Mouse (Mus musculus) gastrocnemius, postnatal 25 days (tissue): ENCODE data around the gene Snhg11. TPM values are rescaled to one million over a fixed set of nuclear protein-coding genes. Genes with fewer than 3 reads are reported as not detected.

ENCODE experiments used
- DNase-seq: peaks from one replicate; pipeline ENCODE4 v3.0.0; 2022
- long read RNA-seq, 2 experiments: library from polyadenylated mRNA; stranded (forward); transcript quantifications; one replicate each; pipeline ENCODE4 v2.0.0; 2021
- total RNA-seq, 2 experiments: library from RNA; stranded (reverse); gene quantifications; 1 replicate in 1 of 2; 2 replicates in 1 of 2; pipeline ENCODE4 v1.2.3; 2021

The Snhg11 gene
- total RNA-seq: under 1 TPM in 1 of 2 experiments, not detected in 1; 0.11 TPM
- long read RNA-seq, experiment 1: 0 reads
- long read RNA-seq, experiment 2: 0 reads

- DNase-seq: no peak
Measured at GRCm38 (mm10) chr2:158375443-158376122, at the start of gene Snhg11. Gene Snhg11 (plus strand): TSS chr2:158375638.

DNA sequence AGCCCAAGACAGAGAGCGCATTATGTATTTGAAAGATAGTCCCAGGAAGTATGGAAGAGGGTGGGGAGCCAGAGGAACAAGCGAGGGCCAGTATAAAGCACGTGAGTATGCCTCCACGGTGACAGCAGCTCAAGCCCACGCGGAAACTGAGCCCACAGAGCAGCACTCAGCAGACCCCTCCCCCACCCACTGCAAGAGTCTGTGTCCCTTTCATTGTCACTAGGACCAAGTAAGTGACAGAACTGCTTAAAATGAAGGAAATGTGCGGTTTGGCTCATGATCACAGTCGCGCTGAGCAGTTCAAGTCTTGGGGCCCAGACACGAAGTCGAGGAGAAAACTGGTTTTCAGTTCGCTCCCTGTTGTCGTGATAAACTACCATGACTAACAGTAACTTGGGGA is 41.1 kb upstream of the Snhg11 start:
- no peak for DNase-seq

GRCm38 (mm10) chr2:158337698-158338097 is 37.7 kb upstream of the Snhg11 start:
- no peak for DNase-seq

DNA sequence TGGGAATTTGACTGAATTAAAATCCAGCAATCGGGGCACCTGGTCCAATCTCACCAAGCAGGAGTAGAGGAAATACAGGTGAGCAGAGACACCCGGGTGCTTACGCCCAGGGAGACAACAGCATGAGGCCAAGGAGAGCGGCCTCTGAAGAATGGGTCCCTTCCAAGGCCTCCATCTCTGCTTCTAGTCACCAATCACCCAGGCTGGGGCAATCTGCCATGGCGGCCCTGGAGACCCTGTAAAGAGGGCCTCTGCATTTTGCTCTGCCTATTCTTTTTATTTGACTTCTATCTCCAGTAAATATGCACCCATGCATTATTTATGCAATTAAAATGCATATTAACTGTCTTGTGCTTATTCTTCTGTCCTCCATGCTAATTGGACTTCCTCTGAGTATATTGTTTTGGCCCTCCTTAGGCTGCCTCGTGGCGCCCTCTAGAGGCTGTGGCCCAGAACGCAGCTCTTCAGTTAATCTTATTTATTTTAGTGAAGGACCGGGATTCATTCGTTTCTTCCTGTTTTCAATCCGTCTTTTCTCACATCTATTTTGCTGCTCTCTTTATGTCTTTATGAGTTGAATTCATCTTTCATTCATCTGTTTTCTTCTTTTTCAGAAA is 35.4 kb upstream of the Snhg11 start:
- DNase-seq: no peak

GRCm38 (mm10) chr2:158341324-158341723 is 34.1 kb upstream of the Snhg11 start:
- no peak for DNase-seq

GRCm38 (mm10) chr2:158343495-158343894 is 31.9 kb upstream of the Snhg11 start:
- DNase-seq: no peak

- DNase-seq: no peak
Measured at GRCm38 (mm10) chr2:158346467-158346866, 29.0 kb upstream of the Snhg11 start.

GRCm38 (mm10) chr2:158347868-158348267 is 27.6 kb upstream of the Snhg11 start:
- DNase-seq: peak; percentile 18

DNA sequence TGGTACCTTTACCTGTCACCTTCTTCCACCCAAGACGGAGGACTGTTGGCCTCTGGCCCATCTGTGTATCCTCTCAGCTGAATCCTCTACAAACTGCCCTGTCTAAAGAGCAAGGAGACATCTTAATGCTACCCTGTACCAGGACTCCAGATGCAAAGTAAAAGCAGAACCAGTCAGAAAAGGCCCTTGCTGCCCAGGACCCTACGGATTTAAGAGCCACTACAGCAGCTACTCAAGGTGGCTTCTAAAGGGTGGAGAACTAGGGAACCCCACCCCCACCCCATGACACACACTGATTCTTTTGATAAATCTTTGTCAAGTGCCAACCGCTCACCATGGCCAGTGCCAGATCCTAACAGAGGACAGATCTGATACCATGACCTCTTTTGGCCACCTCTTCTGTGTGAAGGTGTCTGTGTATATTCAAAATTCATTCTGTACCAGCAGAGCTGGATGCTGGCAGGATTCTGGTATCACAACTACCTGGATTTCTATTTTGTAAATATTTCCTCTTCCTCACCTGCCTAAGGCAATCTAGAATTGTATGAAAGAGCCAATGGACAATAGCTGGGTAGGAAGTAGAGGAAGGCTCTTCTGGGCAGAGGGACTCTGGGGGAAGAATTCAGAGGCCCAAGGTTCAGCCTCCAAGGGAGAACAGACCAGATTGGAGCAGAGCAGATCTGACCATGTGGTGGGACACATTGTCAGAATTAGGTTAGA is 22.5 kb upstream of the Snhg11 start:
- DNase-seq: no peak

DNA sequence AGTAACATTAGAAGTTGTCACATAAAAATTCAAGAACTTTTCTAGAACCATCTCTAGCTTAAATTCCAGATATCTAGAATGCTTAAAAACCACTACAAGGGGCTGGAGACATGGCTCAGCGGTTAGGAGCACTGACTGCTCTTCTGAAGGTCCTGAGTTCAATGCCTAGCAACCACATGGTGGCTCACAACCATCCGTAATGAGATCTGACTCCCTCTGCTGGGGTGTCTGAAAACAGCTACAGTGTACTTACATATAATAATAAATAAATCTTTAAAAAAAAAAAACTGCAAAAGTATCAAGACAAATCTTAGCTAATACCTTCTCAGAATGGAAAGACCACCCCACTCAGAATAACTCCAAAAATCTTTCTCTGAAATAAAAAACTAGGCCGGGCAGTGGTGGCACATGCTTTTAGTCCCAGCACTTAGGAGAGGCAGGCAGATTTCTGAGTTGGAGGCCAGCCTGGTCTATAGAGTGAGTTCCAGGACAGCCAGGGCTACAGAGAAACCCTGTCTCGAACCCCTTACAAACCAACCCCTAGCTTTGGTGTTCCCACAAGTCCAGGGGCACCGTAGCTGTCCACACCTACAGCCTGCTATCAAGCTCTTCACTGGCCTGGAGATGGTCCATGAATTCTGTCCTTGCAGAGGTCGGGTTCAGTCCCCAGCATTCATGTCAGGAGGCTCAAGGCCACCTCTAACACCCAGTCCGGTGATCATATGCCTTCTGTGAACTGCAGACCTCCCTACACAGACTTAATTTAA is 20.9 kb upstream of the Snhg11 start:
- no peak for DNase-seq

DNA sequence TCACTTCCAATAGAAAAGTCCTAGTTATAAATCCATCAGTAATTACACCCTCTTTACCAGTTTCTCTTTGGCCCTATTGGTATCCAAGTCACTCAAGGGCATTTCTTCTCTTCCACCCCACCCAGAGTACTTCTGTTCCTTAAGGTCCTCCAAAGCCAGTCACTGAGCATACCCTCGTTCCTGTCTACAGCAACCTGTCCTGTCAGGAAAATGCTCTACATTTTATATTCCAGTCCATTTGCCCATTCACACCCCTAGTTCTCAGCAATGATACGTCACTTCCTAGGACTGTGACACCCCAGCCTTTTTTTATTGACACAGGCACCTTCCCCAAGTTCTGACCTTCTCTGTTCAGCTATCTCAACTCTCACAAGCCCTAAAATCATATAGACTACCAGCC is 20.2 kb upstream of the Snhg11 start:
- DNase-seq: no peak

DNA sequence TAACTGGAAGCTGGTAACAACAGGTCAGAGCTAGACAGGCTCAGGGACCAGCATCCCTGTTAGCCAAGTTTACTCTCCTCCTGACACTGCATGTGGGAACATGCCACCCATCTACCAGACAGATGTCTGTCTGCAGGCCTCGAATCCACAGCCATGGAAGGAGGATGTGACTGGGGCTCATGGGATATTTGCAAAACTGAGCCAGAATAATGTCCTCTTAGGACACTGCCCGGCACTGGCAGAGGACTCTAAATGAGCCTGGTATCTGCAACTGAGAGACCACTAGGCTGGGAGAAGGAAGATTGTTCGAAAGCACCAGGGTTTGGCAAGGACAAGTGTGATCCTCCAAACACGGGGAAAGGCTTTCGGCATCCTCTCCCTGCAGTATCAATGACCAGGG is 19.3 kb upstream of the Snhg11 start:
- DNase-seq: no peak

DNA sequence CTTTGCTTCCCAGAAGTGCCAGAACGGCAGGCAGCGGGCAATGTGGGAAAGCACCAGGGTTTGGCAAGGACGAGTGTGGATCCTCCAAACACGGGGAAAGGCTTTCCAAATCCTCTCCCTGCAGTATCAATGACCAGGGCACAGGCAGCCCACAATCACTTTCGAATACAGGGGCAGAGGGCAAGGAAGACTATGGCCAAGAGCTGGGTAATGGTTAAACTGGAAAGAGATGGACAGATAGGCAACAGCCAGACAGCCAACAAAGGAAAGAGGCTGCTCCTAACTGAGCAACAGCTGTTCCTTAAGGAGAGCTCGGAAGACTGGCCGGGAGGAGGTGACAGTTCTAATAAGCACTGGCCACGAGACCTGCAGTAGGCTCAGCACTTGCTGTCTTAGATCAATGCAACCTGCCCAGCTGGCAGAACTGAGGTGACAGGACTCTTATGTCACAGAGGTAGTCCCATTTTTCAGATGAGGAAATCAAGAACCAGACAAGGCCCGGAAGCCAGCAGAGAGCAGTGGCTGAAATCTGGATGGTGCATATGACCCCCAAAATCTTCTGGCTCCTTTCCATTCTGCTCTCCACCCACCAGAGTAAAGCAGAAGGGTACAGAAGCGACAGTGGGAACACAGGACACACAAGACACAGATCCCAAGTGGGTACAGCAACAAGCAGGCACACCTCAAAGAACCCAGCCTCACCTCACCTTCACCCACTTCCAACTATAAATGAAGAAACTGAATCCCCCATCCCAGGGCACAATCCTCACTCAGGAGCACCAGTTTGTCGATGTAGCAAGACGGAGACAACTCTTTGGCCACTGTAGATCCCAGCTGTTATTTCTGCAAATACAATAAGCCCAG is 15.4 kb upstream of the Snhg11 start:
- DNase-seq: no peak

DNA sequence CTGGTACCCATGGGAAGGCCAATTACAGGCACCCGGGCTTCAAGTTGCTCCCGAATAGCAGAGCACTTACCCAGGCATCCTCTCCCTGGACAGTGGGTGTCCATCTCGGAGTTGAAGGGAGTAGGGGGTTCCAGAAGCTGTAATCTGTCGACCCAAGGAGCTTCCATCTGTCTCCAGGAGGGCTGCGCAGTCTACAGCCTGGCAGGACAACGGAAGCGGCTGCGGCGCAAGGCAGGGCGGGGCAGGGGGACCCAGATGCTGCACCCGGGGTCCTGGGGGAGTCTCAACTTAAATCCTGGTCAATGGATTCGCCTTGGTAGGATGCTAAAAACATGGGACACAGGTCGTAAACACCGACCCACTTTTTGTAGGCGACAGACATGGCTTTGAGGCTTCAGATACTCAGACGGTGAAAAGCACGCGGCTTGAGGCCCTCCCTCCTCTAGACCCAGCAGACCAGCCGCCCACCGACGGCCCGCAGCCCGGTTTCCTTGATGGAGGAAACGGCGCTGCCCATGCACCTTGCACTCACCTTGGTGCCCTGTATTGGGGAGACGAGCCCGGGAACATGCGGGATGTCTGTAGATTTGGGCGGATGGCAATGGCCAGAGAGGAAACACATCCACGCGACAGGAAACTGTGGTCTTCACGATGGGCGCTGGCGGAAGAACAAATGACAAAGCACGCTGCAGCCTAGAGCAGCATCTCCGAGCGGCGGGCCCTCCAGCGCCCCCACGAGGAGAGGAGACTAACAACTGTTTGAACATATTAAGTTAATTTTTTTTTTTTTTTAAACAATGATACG is 14.4 kb upstream of the Snhg11 start:
- peak; percentile 72 for DNase-seq

- DNase-seq: no peak
Measured at GRCm38 (mm10) chr2:158361678-158362320, 13.6 kb upstream of the Snhg11 start.

- no peak for DNase-seq
Measured at GRCm38 (mm10) chr2:158364175-158364574, 11.3 kb upstream of the Snhg11 start.

DNA sequence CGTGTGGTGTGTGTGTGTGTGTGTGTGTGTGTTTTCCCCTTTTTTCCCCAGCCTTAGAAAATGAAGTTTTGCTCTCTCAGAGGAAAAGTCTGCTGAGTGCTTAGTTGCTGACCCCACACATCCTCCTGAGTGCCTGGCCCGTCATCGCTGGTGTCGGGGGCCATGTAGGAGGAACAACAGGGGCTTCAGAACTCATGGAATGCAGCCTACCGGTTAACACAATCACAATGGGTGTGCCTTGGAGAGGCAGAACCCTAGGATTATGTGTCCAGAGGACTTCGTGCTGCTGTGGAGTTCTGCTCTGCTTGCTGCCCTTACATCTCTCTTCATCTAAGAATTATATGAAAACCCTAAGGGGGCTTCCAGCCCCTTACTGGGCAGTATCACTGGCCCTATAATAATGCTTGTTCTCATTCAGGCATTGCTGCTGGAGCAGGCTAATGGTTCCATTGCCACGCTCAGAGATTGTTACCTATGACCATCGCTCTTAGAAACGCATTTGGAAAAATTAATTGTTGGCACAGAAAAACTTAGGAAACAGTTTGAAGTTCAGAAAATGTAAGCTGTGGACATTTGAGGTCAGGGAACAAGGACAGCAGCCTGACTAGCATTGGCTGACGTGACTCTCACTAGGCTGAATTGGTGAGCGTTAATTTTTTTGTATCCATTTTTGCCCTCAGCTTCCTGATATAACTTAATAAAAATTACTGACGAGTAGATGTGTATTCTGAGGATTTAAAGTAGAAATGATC is 10.2 kb upstream of the Snhg11 start:
- no peak for DNase-seq

GRCm38 (mm10) chr2:158367654-158368053 is 7.8 kb upstream of the Snhg11 start:
- no peak for DNase-seq

- no peak for DNase-seq
Measured at GRCm38 (mm10) chr2:158368313-158368712, 7.1 kb upstream of the Snhg11 start.
